Mouse (Mus musculus) monocyte, adult 5-6 weeks (primary cell): ENCODE results near the gene Brca1. TPM values are rescaled to one million over a fixed set of nuclear protein-coding genes. Genes with fewer than 3 reads are reported as not detected.
A peak's percentile ranks its signal among the peaks of the same experiment; 100 is the strongest.
"Not testable (repeated sequence)": the region's sequence is repeated elsewhere in the genome, so short reads cannot be mapped to it uniquely, and the experiment has no call there.

Experiments
- ATAC-seq: fragments of 153-309, 156-312 bp; replicated peaks from 2 replicates; pipeline ENCODE4 v1.8.0; 2017; ENCODE audit warnings: mild to moderate bottlenecking; ENCODE audit not compliant: low TSS enrichment, insufficient number of reproducible peaks, severe bottlenecking, poor library complexity, low FRiP score
- total RNA-seq: library from RNA; stranded (forward); fragments of 200-1000, 200-491, 200-594 nt; gene quantifications from 3 replicates; pipeline ENCODE4 v1.2.3, GENCODE M21; 2017

Gene Brca1
- total RNA-seq, 1 experiment from 2014 or later: 8.0 TPM

DNA sequence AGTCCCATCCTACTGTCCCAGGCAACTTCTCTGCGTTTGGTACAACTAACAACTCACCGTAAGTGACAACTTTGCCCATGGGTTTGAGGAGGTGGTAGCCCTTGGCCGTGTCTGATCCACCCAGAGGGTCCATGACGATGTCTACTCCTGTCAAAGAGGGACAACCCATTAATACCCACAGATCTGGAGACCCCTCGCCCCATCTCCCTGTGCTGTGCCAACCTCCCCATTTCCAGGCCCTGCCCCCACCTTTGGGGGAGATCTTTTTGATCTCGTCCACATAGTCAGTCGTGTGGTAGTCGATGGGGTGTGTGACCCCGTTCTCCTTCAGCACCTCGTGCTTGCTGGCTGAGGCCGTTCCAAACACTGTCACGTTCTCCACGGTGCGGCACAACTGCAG is 89.6 kb downstream of the Brca1 start:
- no peak for ATAC-seq

DNA sequence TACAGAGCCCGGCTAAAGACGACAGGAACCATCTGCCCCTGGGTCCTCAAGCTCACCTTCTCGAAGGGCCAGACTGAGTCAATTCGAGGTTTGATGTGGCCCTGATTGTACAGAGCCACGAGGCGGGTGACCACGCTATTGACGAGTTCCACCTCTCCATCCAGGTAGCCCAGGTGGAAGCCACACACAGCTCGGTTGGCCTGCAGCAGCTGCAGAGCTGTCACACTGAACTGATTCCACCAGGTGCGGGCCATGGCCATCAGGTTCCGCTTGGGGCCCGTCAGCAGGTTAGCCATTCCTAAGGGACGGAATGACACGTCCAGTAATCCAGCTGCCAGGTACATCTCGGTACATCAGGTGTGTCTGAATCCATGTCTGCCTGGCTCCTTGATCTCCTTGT is 91.4 kb downstream of the Brca1 start:
- no peak for ATAC-seq

DNA sequence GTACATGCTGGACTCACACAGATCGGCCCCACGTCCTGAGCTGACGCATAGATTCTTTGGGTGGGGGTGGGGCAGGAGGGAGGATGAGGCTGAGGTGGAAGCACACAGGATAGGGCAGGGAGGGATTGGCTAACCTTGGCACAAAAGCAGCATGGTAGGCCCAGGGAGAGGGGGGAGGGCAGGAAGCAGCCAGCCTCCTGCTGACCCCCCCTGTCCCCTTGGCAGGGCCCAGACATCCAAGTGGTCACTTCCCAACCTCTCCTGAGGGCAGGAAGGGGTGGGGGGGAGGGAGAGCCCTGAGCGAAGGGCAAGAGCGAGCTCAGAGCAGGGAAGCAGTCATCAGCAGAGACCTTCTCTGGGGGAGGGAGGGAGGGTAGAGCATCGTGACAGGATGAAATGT is 92.0 kb downstream of the Brca1 start:
- ATAC-seq: no peak

DNA sequence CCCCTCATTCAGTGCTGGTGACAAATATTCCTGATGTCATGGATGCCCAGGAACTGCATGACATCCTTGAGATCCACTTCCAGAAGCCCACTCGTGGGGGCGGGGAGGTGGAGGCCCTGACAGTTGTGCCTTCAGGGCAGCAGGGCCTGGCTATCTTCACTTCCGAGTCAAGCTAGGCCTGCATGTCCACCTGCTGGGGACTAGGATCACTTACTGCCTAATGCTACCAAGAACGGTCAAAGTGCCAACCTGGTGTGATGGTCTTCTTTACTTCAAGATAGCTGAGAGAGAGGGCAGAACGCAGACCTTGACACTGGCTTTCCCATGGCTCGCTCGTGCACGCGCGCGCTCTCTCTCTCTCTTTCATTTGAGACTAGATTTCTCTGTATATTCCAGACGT is 93.5 kb downstream of the Brca1 start:
- no peak for ATAC-seq

DNA sequence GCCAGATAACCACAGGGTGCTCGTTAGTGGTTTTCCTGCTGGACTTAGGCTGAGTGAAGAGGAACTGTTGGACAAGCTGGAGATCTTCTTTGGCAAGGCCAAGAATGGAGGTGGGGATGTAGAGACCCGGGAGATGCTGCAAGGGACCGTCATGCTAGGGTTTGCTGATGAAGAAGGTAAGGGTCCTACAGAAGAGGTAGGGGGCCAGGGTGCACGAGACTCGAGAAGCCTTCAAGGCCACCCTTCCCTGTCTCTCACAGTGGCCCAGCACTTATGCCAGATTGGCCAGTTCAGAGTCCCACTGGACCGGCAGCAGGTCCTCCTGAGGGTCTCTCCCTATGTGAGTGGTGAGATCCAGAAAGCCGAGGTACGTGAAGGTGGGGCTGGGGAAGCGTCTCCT is 94.1 kb downstream of the Brca1 start:
- ATAC-seq: no peak

DNA sequence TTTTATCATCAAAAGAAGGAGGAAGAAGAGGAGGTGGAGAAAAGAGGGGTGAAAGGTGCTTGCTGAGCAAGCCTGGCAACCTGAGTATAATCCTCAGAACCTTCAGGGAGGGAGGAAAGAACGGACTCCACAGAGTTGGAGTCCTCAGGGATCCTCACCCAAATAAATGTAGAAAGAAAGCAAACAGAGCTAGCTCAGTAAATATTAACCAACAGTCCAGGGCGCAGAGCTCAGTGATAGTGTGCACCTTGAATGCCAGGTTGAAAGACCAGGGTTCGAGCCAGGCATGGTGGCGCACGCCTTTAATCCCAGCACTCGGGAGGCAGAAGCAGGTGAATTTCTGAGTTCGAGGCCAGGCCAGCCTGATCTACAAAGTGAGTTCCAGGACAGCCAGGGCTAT is 96.1 kb downstream of the Brca1 start:
- no peak for ATAC-seq

DNA sequence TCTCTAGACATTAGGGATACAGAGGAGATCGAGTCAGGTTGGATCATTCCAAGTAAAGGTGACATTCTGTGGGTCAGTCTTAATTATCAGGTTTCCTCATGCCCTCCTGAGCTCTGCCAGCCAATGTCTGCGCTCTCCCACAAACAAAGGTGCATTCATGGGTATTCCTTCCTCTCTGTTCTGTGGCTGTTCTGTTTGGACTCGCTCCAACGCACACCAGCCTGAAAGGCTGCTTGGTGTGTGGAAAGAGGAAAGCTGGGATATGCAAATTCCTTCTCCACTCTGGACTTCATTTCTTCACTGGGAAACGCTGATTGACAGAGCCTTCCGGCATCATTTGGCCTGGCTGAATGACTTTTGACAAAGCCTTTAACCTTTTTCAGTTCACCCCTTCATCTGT is 97.1 kb downstream of the Brca1 start:
- ATAC-seq: no peak

DNA sequence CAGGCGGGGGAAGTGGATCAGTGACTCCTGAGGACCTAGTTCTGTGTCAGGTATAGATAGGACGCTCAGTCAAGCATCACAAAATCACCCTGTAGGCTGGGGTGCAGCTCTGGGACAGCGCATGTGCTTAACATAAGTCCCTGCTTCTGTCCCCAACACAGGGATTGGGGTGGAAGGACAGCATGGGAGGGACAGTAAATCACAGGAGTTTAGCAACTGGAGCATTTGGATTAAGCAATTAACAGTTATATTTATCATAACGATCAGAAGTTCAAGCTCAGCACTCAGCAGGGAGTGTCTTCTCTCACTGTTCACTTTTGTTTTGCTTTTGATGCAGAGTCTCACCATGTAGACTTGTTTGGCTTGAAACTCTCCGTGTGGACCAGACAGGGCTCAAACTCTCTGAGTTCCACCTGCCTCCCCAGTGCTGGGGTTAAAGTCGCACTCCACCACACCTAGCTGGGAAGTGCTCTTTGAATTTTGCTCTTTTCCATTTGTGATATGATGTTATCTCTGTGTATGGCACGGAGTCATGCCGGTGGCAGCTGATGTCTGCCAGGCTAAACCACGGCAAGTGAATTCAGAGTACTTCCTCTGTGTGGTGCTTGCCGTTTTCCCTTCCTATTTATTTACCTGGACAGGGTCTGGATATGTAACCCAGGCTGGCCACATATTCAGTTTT is 99.5 kb downstream of the Brca1 start:
- ATAC-seq: no peak

DNA sequence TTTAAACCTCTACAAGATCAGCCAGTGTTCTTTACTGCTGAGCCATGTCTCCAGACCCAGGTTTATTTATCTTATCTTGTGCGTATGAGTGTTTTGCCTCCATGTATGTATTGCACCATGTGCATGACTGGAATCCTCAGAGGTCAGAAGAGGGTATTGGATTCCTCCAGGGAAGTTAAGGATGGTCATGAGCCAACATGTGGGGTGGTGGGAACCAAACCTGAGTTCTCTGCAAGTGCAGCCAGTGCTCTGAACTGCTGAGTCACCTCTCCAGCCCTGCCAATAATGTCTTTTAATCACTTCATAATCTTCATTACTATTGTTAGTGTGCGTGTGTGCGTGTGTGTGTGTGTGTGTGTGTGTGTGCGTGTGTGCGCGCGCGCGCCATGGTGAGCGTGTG is 100.2 kb downstream of the Brca1 start:
- no peak for ATAC-seq

DNA sequence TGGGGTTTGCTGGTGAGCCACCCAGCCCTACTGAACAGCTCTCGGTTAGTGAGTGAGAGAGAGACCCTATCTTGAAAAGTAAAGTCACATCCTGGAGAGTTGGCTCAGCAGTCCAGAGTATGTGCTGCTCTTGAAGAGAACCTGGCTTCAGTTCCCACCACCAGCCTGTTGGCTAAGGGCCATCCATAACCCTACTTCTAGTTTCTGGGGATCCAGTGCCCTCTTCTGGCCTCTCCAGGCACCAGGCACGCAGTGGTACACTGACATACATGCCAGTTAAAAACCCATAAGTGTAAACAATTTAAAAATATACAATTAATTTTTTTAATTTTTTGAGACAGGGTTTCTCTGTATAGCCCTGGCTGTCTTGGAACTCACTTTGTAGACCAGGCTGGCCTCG is 101.4 kb downstream of the Brca1 start:
- peak; percentile 36; the same call in 1 of the 2 replicates for ATAC-seq

DNA sequence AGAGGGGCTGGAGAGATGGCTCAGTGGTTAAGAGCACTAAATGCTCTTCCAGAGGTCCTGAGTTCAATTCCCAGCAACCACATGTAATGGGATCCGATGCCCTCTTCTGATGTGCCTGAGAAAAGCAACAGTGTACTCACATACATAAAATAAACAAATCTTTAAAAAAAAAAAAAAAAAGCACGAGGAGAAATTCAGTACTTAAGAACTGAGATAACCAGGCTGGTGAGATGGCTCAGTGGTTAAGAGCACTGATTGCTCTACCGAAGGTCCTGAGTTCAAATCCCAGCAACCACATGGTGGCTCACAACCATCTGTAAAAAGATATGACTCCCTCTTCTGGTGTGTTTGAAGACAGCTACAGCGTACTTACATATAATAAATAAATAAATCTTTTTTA is 102.2 kb downstream of the Brca1 start:
- not testable (repeated sequence) for ATAC-seq

DNA sequence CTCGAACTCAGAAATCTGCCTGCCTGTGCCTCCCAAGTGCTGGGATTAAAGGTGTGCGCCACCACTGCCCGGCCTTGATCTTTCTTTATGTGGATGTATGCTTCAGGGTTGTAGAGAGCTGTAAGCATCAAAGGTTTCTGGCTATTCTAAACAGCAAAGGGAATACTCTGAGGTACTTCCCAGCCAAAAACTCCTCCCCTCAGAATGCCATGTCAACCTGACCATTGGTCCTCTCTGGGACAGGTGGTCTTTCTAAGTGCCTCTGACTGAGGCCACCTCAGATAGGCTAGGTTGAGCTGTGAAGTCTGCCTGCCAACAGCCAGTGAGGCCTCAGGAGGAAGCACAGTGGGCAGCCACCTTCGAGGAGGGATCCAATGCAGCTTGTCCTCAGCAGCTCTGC is 102.9 kb downstream of the Brca1 start:
- ATAC-seq: peak; percentile 15; the same call in 1 of the 2 replicates

DNA sequence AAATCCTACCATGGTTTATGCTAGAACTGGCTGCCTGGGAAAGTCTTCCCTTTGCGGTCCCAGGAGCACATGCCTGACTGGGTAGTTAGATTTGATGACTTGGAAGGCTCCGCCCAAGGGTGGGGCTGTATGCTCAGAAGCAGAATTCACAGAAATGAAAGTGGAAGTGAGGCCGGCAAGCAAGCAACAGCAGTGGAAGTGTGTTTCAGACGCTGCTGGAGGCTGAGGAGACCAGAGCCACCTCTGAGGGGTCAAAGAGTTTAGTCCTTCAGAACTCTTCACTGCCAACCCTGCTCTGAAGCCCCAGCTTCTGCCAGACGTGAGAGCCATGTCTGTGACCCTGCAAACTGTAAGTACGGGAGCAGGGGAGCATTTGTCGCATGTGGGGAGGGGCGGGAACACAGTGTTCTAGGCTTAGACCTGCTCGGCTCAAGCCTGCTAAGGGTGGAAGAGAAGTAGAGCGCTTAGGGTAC is 103.4 kb downstream of the Brca1 start, which contains the start of gene Ifi35:
TSS of gene Ifi35 (plus strand) at position 134 of the 473 bp plus-strand sequence.
- peak; percentile 93 for ATAC-seq

DNA sequence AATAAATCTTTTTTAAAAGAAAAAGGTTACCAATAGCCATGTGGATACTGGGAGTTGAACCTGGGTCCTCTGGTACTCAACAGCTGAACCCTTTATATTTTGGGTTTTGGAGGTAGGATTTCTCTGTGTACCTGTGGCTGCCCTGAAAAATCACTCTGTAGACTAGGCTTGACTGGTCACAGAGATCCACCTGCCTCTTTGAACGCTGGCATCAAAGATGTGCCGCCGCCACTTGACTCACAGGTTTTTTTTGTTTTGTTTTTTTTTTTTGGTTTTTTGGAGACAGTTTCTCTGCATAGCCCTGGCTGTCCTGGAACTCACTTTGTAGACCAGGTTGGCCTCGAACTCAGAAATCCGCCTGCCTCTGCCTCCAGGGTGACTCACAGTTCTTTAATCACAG is 104.0 kb downstream of the Brca1 start:
- no peak for ATAC-seq

DNA sequence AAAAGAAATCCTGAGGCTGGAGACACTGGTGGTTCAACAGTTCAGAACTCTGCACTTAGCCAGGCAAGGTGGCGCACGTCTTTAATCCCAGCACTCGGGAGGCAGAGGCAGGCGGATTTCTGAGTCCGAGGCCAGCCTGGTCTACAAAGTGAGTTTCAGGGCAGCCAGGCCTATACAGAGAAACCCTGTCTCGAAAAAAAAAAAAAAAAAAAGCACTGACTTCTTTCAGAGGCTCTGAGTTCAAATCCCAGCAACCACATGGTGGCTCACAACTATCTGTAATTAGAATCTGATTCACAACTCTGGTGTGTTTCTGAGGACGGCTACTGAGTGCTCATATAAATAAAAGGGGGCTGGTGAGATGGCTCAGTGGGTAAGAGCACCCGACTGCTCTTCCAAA is 104.9 kb downstream of the Brca1 start:
- not testable (repeated sequence) for ATAC-seq

DNA sequence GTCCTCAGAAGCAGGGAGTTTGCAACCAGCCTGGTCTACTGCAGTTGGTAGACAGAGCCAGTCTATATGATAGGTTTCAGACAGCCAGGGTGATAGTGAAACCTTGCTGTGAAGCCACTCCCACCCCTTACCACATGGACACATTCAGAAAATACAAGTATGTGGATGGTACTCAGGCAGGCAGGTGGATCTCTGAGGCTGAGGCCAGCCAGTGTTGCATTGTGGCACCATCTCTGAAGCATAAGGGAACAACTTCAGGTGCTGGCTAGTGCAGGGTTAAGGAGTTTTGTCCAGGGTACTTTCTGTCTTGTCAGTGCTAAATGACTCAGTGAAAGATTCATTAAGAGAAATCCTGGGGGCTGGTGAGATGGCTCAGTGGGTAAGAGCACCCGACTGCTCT is 105.4 kb downstream of the Brca1 start:
- no peak for ATAC-seq

DNA sequence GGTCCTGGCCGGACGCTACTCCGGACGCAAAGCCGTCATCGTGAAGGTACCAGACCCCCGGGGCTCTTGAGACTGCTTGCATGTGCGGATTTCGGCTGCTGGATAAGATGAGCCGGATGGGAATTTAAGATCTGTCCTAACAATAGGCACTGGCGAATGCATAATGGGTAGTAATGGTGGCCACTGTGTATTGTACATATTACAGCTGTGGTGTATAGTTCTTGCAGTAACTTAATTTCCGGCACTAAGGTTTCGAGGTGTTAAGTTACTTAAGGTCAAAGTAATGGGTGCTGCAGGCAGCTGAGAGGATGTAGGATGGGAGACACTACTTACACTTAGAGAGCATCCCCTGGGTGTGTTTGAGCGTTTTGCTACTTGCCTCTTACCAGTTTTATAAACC is 109.0 kb downstream of the Brca1 start:
- no peak for ATAC-seq

DNA sequence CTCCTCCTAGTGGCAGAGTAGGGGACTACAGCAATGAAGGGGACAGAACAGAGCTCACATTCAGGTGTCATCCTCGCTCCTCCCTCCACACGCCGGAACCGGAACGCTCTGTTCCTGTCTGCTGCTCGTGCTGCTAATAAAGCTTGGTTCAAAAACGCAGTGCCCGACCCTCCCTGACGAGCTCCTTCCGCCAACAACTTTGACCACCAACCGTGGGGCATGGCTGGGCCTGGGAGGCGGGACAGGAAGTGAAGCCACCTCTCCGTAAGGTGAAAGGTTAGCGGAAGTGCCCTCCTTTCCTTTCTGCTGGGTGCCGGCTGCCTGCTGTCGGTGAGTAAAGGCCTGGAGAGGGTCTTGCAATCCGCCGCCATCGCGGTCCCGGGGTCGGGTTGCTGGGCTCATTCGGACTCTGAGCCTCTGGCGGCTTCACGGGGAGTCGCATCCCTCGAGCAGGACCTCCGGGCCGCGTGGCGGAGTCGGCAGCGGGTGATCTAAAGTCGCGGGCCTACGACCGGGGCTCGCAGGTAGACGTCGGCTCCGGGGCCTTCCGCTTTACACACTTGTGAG is 109.5 kb downstream of the Brca1 start, which contains the start of gene Rpl27:
TSS of gene Rpl27 (plus strand) at position 172 of the 567 bp plus-strand sequence.
- peak; percentile 100 for ATAC-seq

DNA sequence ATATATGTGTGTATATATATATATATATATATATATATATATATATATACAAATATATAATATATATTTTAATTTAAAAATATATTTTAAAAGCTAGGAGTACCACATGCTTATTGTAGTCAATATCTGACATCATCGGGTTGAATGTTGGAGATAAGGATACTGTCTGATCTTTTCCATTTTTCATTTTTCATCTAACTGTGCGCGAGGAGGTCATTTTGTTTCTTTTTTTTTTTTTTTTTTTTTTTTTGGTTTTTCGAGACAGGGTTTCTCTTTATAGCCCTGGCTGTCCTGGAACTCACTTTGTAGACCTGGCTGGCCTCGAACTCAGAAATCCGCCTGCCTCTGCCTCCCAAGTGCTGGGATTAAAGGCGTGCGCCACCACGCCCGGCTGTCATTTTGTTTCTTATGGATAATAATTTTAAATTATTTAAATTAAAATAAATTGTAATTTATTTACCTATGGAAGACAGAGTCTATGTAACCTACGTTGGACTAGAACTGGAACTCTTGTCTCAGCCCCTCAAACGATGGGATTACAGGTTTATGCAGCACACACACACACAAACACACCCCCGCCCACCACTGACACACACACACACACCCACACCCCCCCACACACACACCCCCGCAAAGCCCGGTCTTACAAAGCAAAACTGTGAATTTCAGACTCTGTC is 110.2 kb downstream of the Brca1 start:
- ATAC-seq: not testable (repeated sequence)
